Mouse (Mus musculus): ENCODE results near the gene Cdc42bpa. TPM values are rescaled to one million over a fixed set of nuclear protein-coding genes. Genes with fewer than 3 reads are reported as not detected.

Cdc42bpa gene
- polyA plus RNA-seq, 1 experiment from 2014 or later: 11.7 TPM

- WGBS: 85% methylated on average over 9 of the region's 9 CpGs
- Histone ChIP-seq H3K4me3 (no peak overlapping the region), H3K4me1 (no peaks in the 10 kb centered on the region), H3K27me3 (ENCODE audit: low read depth, poor library complexity, severe bottlenecking) (no peaks in the 10 kb centered on the region), H3K9me3 (replicated peaks) (no peaks in the 10 kb centered on the region), H3K36me3 (no peaks in the 10 kb centered on the region), H3K27ac (replicated peaks) (no peak overlapping the region)
- no peak for DNase-seq (ENCODE audit: low spot score)
Observed at GRCm38 (mm10) chr1:180210781-180211271, 250.6 kb downstream of the Cdc42bpa start.

GRCm38 (mm10) chr1:180212911-180213310, 252.6 kb downstream of the Cdc42bpa start:
- 95% methylated on average over 5 of the region's 5 CpGs for WGBS
- H3K4me1 ChIP-seq: no peaks in the 10 kb centered on the region
- DNase-seq (ENCODE audit: low spot score): no peak
- no peak overlapping the region for H3K27ac ChIP-seq (replicated peaks)
- H3K36me3 ChIP-seq: no peaks in the 10 kb centered on the region
- no peaks in the 10 kb centered on the region for H3K9me3 ChIP-seq (replicated peaks)
- H3K4me3 ChIP-seq: no peak overlapping the region
- no peaks in the 10 kb centered on the region for H3K27me3 ChIP-seq (ENCODE audit: low read depth, poor library complexity, severe bottlenecking)

GRCm38 (mm10) chr1:180215044-180215443, 254.8 kb downstream of the Cdc42bpa start:
- no peaks in the 10 kb centered on the region for H3K27me3 ChIP-seq (ENCODE audit: low read depth, poor library complexity, severe bottlenecking)
- H3K27ac ChIP-seq (replicated peaks): no peak overlapping the region
- no peaks in the 10 kb centered on the region for H3K36me3 ChIP-seq
- no peak overlapping the region for H3K4me3 ChIP-seq
- peaks cover 5% of the 10 kb centered on the region for H3K4me1 ChIP-seq
- 21% methylated on average over 4 of the region's 4 CpGs for WGBS
- H3K9me3 ChIP-seq (replicated peaks): no peaks in the 10 kb centered on the region
- DNase-seq (ENCODE audit: low spot score): peak; percentile 51

Other genes with a start within 250 kb of the Cdc42bpa start
- 0.05 TPM in 1 of 2 replicates, not detected in the other for gene Kif28, start 215.2 kb upstream of the Cdc42bpa start, polyA plus RNA-seq (2016; fragmentation: Nextera tagmentation; extraction: Ambion mirVana)
- gene Gm10518, start 157.1 kb upstream of the Cdc42bpa start, polyA plus RNA-seq (2016; fragmentation: Nextera tagmentation; extraction: Ambion mirVana): 0.10 and 0.31 TPM in 2 replicates
- 27.3 and 28.1 TPM in 2 replicates for gene Ahctf1, start 156.8 kb upstream of the Cdc42bpa start, polyA plus RNA-seq (2016; fragmentation: Nextera tagmentation; extraction: Ambion mirVana)
- 0.90 and 1.3 TPM in 2 replicates for gene Coq8a, start 239.1 kb downstream of the Cdc42bpa start, polyA plus RNA-seq (2016; fragmentation: Nextera tagmentation; extraction: Ambion mirVana)

Measured in midbrain, embryonic 10.5 days (tissue).